Mouse (Mus musculus) MEL (cell line): ENCODE results near the gene Zfp287. TPM values are rescaled to one million over a fixed set of nuclear protein-coding genes. Genes with fewer than 3 reads are reported as not detected.

Experiments
- DNase-seq: peaks from one replicate; pipeline ENCODE4 v3.0.0; 2011; ENCODE audit warnings: low read depth, low spot score
- H3K27ac ChIP-seq: 2 replicates; pipeline ENCODE4 v1.5.1; 2012; ENCODE audit warnings: low read depth, mild to moderate bottlenecking, control low read depth, low read length, moderate library complexity; ENCODE audit not compliant: control insufficient read depth
- H3K27me3 ChIP-seq, 2 experiments: fragments of 150-350 bp in 1 of 2; sonication (generic) in 1 of 2; 2 replicates each; pipeline ENCODE4 v1.6.1; 2012; ENCODE audit warnings: low read length in 2 of 2, mild to moderate bottlenecking in 2 of 2, improper control_type of control experiment in 1 of 2, moderate library complexity in 1 of 2; ENCODE audit not compliant: insufficient read depth in 2 of 2, control insufficient read depth in 1 of 2
- H3K36me3 ChIP-seq, 2 experiments: 2 replicates each; pipeline ENCODE4 v1.6.1; 2012 to 2014; ENCODE audit warnings: low read length in 2 of 2, improper control_type of control experiment in 1 of 2, inconsistent platforms in 1 of 2, mild to moderate bottlenecking in 1 of 2; ENCODE audit not compliant: insufficient read depth in 2 of 2, control insufficient read depth in 1 of 2
- H3K4me1 ChIP-seq, 2 experiments: fragments of 150-350 bp in 1 of 2; sonication (generic) in 1 of 2; 2 replicates each; pipeline ENCODE4 v1.6.1; 2012; ENCODE audit warnings: low read length in 2 of 2, improper control_type of control experiment in 1 of 2, mild to moderate bottlenecking in 1 of 2; ENCODE audit not compliant: insufficient read depth in 2 of 2, control insufficient read depth in 1 of 2
- H3K4me3 ChIP-seq, 2 experiments: fragments of 150-350 bp in 1 of 2; sonication (generic) in 1 of 2; 2 replicates each; pipeline ENCODE4 v1.5.1; 2012; ENCODE audit warnings: low read depth in 2 of 2, low read length in 2 of 2, mild to moderate bottlenecking in 2 of 2, moderate library complexity in 2 of 2, control low read depth in 1 of 2, improper control_type of control experiment in 1 of 2; ENCODE audit not compliant: control insufficient read depth in 1 of 2, insufficient read depth in 1 of 2
- H3K79me2 ChIP-seq: 2 replicates; pipeline ENCODE4 v1.6.1; 2012; ENCODE audit warnings: mild to moderate bottlenecking, low read length, moderate library complexity; ENCODE audit not compliant: control insufficient read depth, poor library complexity, insufficient read depth
- H3K9ac ChIP-seq: 2 replicates; pipeline ENCODE4 v1.6.1; 2012; ENCODE audit warnings: low read depth, mild to moderate bottlenecking, control low read depth, low read length, moderate library complexity; ENCODE audit not compliant: control insufficient read depth, poor library complexity, severe bottlenecking
- H3K9me3 ChIP-seq: fragments of 150-350 bp; sonication (generic); replicated peaks from 2 replicates; pipeline ENCODE4 v1.6.1; 2012; ENCODE audit warnings: mild to moderate bottlenecking, low read length, improper control_type of control experiment, moderate library complexity; ENCODE audit not compliant: insufficient read depth
- BHLHE40 ChIP-seq: IDR thresholded peaks from 2 replicates; pipeline ENCODE4 v1.6.1; 2012; ENCODE audit warnings: low read depth, mild to moderate bottlenecking, inconsistent platforms, low read length, improper control_type of control experiment, borderline replicate concordance
- CTCF ChIP-seq, 3 experiments: IDR thresholded peaks in 2 of 3; conservative IDR thresholded peaks in 1 of 3; 2 replicates each; pipeline ENCODE4 v1.5.1; 2011 to 2012; ENCODE audit warnings: low read length in 3 of 3, low read depth in 2 of 3, mild to moderate bottlenecking in 2 of 3, improper control_type of control experiment in 1 of 3, inconsistent platforms in 1 of 3, mixed read lengths in 1 of 3, moderate library complexity in 1 of 3; ENCODE audit not compliant: control insufficient read depth in 1 of 3, insufficient read depth in 1 of 3, poor library complexity in 1 of 3, severe bottlenecking in 1 of 3
- EP300 ChIP-seq, 2 experiments: IDR thresholded peaks; 2 replicates each; pipeline ENCODE4 v1.6.1; 2011; ENCODE audit warnings: improper control_type of control experiment in 2 of 2, low read length in 2 of 2, low read depth in 1 of 2, mild to moderate bottlenecking in 1 of 2
- GABPA ChIP-seq: IDR thresholded peaks from 2 replicates; pipeline ENCODE4 v1.6.1; 2012; ENCODE audit warnings: low read depth, mild to moderate bottlenecking, inconsistent platforms, low read length, improper control_type of control experiment, moderate library complexity
- GATA1 ChIP-seq: IDR thresholded peaks from 2 replicates; pipeline ENCODE4 v1.6.1; 2011; ENCODE audit warnings: low read depth, low read length, improper control_type of control experiment
- JUND ChIP-seq: IDR thresholded peaks from 2 replicates; pipeline ENCODE4 v1.6.1; 2011; ENCODE audit warnings: low read depth, mild to moderate bottlenecking, improper control_type of control experiment, low read length
- MAFK ChIP-seq: IDR thresholded peaks from 2 replicates; pipeline ENCODE4 v1.6.1; 2011; ENCODE audit warnings: low read depth, mild to moderate bottlenecking, low read length, improper control_type of control experiment, borderline replicate concordance
- MAX ChIP-seq: IDR thresholded peaks from 2 replicates; pipeline ENCODE4 v1.6.1; 2011; ENCODE audit warnings: low read length, improper control_type of control experiment
- MXI1 ChIP-seq: IDR thresholded peaks from 2 replicates; pipeline ENCODE4 v1.6.1; 2011; ENCODE audit warnings: mild to moderate bottlenecking, low read depth, low read length, improper control_type of control experiment
- NELFE ChIP-seq: IDR thresholded peaks from 2 replicates; pipeline ENCODE4 v1.6.1; 2011; ENCODE audit warnings: low read depth, low read length, improper control_type of control experiment
- NRF1 ChIP-seq: IDR thresholded peaks from 2 replicates; pipeline ENCODE4 v1.6.1; 2014; ENCODE audit warnings: low read depth, mild to moderate bottlenecking, inconsistent platforms, low read length, improper control_type of control experiment, moderate library complexity; ENCODE audit not compliant: poor library complexity, insufficient read depth, severe bottlenecking
- POLR2A ChIP-seq, 2 experiments: IDR thresholded peaks; 2 replicates each; pipeline ENCODE4 v1.6.1; 2011 to 2012; ENCODE audit warnings: low read length in 2 of 2, mild to moderate bottlenecking in 2 of 2, control low read depth in 1 of 2, improper control_type of control experiment in 1 of 2, low read depth in 1 of 2, moderate library complexity in 1 of 2; ENCODE audit not compliant: control insufficient read depth in 1 of 2, insufficient read depth in 1 of 2, poor library complexity in 1 of 2
- RAD21 ChIP-seq: IDR thresholded peaks from 2 replicates; pipeline ENCODE4 v1.6.1; 2011; ENCODE audit warnings: mild to moderate bottlenecking, low read depth, low read length, improper control_type of control experiment
- SIN3A ChIP-seq: IDR thresholded peaks from 2 replicates; pipeline ENCODE4 v1.6.1; 2012; ENCODE audit warnings: low read length, improper control_type of control experiment, inconsistent platforms
- TAL1 ChIP-seq: IDR thresholded peaks from 2 replicates; pipeline ENCODE4 v1.6.1; 2012; ENCODE audit warnings: mild to moderate bottlenecking, inconsistent platforms, low read length, moderate library complexity, mixed read lengths
- TCF12 ChIP-seq: IDR thresholded peaks from 2 replicates; pipeline ENCODE4 v1.6.1; 2014; ENCODE audit warnings: low read depth, mild to moderate bottlenecking, inconsistent platforms, low read length, improper control_type of control experiment, moderate library complexity
- UBTF ChIP-seq: IDR thresholded peaks from 2 replicates; pipeline ENCODE4 v1.6.1; 2012; ENCODE audit warnings: low read depth, mild to moderate bottlenecking, inconsistent platforms, low read length, improper control_type of control experiment, moderate library complexity, borderline replicate concordance; ENCODE audit not compliant: insufficient read depth
- USF2 ChIP-seq, 2 experiments: IDR thresholded peaks; 2 replicates each; pipeline ENCODE4 v1.6.1; 2011 to 2012; ENCODE audit warnings: improper control_type of control experiment in 2 of 2, low read length in 2 of 2, borderline replicate concordance in 1 of 2, inconsistent platforms in 1 of 2, low read depth in 1 of 2, mild to moderate bottlenecking in 1 of 2; ENCODE audit not compliant: insufficient read depth in 1 of 2
- ZKSCAN1 ChIP-seq: IDR thresholded peaks from 2 replicates; pipeline ENCODE4 v1.6.1; 2012; ENCODE audit warnings: low read depth, mild to moderate bottlenecking, inconsistent platforms, low read length, improper control_type of control experiment, moderate library complexity
- ZMIZ1 ChIP-seq: IDR thresholded peaks from 2 replicates; pipeline ENCODE4 v1.6.1; 2012; ENCODE audit warnings: low read depth, mild to moderate bottlenecking, inconsistent platforms, low read length, improper control_type of control experiment, moderate library complexity
- ZNF384 ChIP-seq: IDR thresholded peaks from 2 replicates; pipeline ENCODE4 v1.6.1; 2012; ENCODE audit warnings: low read depth, mild to moderate bottlenecking, inconsistent platforms, low read length, improper control_type of control experiment
- polyA plus RNA-seq, 2 experiments: library from polyadenylated mRNA; stranded (reverse) in 1 of 2; unstranded in 1 of 2; fragments of >175 nt in 1 of 2; fragments of >200 nt in 1 of 2; gene quantifications; 2 replicates each; pipeline versions ENCODE4 v1.2.1 to v1.2.4; 2012; ENCODE audit warnings: low replicate concordance in 2 of 2, low read depth in 1 of 2; ENCODE audit not compliant: insufficient read length in 2 of 2, insufficient read depth in 1 of 2, missing spikeins in 1 of 2
- total RNA-seq: library from RNA; depleted of rRNA; stranded (reverse); fragments of 300-350 nt; gene quantifications from 2 replicates; pipeline ENCODE4 v1.2.3, GENCODE M21; 2012

Zfp287 gene
- total and polyA plus RNA-seq, 3 experiments, result not detected

GRCm38 (mm10) chr11:62691592-62691991 is 40.1 kb downstream of the Zfp287 start:
- no peak overlapping the region for H3K9ac ChIP-seq
- TF ChIP-seq NRF1, result no peak
- TF ChIP-seq ZMIZ1, result no peak
- TF ChIP-seq ZKSCAN1, result no peak
- TF ChIP-seq RAD21, result no peak
- H3K4me3 ChIP-seq, result no peak overlapping the region
- H3K27me3 ChIP-seq, result peaks cover 0 to 3% of the 10 kb centered on the region in 2 experiments; a peak in 3 of 4 replicates
- no peak for DNase-seq
- no peaks in the 10 kb centered on the region for H3K4me1 ChIP-seq
- H3K79me2 ChIP-seq, result no peaks in the 10 kb centered on the region
- no peak overlapping the region for H3K27ac ChIP-seq
- no peaks in the 10 kb centered on the region for H3K36me3 ChIP-seq
- no peaks in the 10 kb centered on the region for H3K9me3 ChIP-seq

- Histone ChIP-seq H3K4me1 (peaks cover 0 to 4% of the 10 kb centered on the region in 2 experiments; a peak in 1 of 4 replicates), H3K27me3 (no peaks in the 10 kb centered on the region; a peak in 1 of 4 replicates), H3K36me3 (no peaks in the 10 kb centered on the region), H3K9me3 (no peaks in the 10 kb centered on the region), H3K79me2 (no peaks in the 10 kb centered on the region), H3K4me3 (no peak overlapping the region), H3K9ac (no peak overlapping the region), H3K27ac (no peak overlapping the region)
- DNase-seq, result no peak
- TF ChIP-seq POLR2A (IDR thresholded peaks at IDR 0.05; ENCODE audit: control insufficient read depth in 1 of 2, insufficient read depth in 1 of 2, low read depth in 1 of 2, low read length in 2 of 2, poor library complexity in 1 of 2), result no peak
- TF ChIP-seq NELFE, result no peak
- TF ChIP-seq ZMIZ1, result no peak
- TF ChIP-seq TAL1, result no peak
- no peak for TF ChIP-seq EP300 (IDR thresholded peaks at IDR 0.05; ENCODE audit: low read depth in 1 of 2, low read length in 2 of 2)
- TF ChIP-seq SIN3A, result no peak
- no peak for TF ChIP-seq MAFK
- no peak for TF ChIP-seq TCF12
- TF ChIP-seq ZKSCAN1, result no peak
Observed at GRCm38 (mm10) chr11:62679954-62680353, 51.8 kb downstream of the Zfp287 start.

- TF ChIP-seq GABPA (no peak), TCF12 (no peak), RAD21 (no peak), GATA1 (no peak), USF2 (IDR thresholded peaks at IDR 0.05; ENCODE audit: borderline replicate concordance in 1 of 2, insufficient read depth in 1 of 2, low read depth in 1 of 2, low read length in 2 of 2) (no peak), JUND (no peak), UBTF (no peak), MAX (no peak), BHLHE40 (no peak), ZNF384 (no peak), SIN3A (no peak), MXI1 (no peak), CTCF (IDR thresholded peaks at IDR 0.05 in 2 of 3, conservative IDR thresholded peaks at IDR 0.05 in 1 of 3; ENCODE audit: control insufficient read depth in 1 of 3, insufficient read depth in 1 of 3, low read depth in 2 of 3, low read length in 3 of 3, poor library complexity in 1 of 3, severe bottlenecking in 1 of 3) (no peak)
- TF ChIP-seq, all 39 proteins: peak for 0
- H3K27ac ChIP-seq, result no peak overlapping the region
- no peaks in the 10 kb centered on the region for H3K79me2 ChIP-seq
- no peak overlapping the region for H3K4me3 ChIP-seq
- H3K9me3 ChIP-seq, result no peaks in the 10 kb centered on the region
- H3K36me3 ChIP-seq, result no peaks in the 10 kb centered on the region
- H3K27me3 ChIP-seq, result no peaks in the 10 kb centered on the region; a peak in 1 of 4 replicates
- H3K9ac ChIP-seq, result no peak overlapping the region
- DNase-seq, result no peak
- peaks cover 0 to 4% of the 10 kb centered on the region in 2 experiments; a peak in 2 of 4 replicates for H3K4me1 ChIP-seq
Observed at GRCm38 (mm10) chr11:62678778-62679354, 52.8 kb downstream of the Zfp287 start.
